Mouse (Mus musculus): ENCODE measurements around the gene Rbm43.
"Not testable (repeated sequence)": the region's sequence is repeated elsewhere in the genome, so short reads cannot be mapped to it uniquely, and the experiment has no call there.

The Rbm43 gene

GRCm38 (mm10) chr2:51914944-51915680, 19.9 kb downstream of the Rbm43 start:
- in situ Hi-C loops (cut with MboI, MseI) = loop anchor here (10.0 kb wide), 1 partner anchor 1070 kb away; no protein-coding TSS in a partner anchor

DNA sequence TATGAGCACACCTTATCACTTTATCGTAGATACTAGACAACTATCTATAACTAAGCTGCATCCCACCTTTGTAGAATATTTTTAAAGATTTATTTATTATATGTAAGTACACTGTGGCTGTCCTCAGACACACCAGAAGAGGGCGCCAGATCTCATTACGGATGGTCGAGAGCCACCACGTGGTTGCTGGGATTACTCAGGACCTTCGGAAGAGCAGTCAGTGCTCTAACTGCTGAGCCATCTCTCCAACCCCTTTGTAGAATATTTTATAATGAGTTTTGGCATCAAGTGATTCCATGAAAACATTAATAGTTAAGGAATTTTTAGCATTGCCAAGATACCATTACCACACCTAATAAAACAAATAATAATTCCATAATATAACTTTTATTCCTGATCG, 20.4 kb downstream of the Rbm43 start:
- in situ Hi-C loops (cut with MboI, MseI) = loop anchor here (10.0 kb wide), 1 partner anchor 1070 kb away; no protein-coding TSS in a partner anchor

- in situ Hi-C loops (cut with MboI, MseI) = loop anchor here (10.0 kb wide), 1 partner anchor 1068 kb away; no protein-coding TSS in a partner anchor
Measured at GRCm38 (mm10) chr2:51912740-51913139, 22.2 kb downstream of the Rbm43 start.

DNA sequence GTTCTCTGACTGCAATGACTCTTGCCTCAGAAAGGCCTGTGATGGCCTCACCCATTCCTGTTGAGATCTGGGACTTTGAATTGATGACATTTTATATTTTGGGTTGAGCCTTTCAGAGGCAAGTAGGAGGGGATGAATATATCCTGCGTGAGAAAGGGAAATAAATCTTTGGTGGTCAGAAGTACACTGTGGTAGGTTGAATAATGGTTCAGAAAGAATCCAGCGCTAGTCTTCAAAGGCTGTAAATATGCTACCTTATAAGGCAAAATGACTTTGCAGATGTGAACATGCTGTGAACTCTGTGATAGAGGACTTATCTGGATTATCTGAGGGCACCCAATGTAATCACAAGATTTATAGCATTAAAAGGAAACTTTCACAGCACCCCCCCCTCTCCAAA, 23.1 kb downstream of the Rbm43 start:
- in situ Hi-C loops (cut with MboI, MseI) = loop anchor here (10.0 kb wide), 1 partner anchor 1067 kb away; no protein-coding TSS in a partner anchor

DNA sequence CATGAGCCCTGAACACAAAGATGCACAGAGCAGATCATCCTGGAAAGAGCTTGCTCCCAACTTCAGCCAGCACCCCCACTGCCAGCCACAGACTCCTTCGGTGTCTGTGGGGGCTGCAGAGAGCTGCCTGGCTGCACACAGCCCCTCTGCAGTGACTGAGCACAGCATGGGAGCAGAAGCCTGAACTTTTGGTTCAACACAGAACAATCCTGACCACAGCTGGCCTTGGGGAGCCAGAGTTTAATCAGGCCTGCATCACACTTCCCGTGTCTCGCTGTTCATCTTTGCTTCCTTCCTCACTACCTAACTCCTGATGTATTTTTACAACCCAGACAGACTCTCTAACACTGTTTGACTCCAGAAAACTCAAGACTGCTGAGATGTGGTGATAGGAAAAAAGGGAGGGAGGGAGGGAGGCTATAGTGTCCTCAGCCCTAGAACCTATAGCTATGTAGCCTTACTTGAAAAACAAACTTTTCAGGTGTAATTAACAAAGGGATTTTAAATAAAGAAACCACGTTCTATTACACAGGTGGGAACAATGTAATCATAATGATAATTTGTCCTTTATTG, 27.3 kb downstream of the Rbm43 start:
- in situ Hi-C loops (cut with MboI, MseI) = loop anchor here (5.0 to 10.0 kb wide), 2 partner anchors 365 to 1983 kb away; no protein-coding TSS in a partner anchor

- in situ Hi-C loops (cut with MboI, MseI) = loop anchor here (5.0 to 10.0 kb wide), 2 partner anchors 363 to 1981 kb away; no protein-coding TSS in a partner anchor
Measured at GRCm38 (mm10) chr2:51905637-51906036, 29.3 kb downstream of the Rbm43 start.

- in situ Hi-C loops (cut with MboI, MseI) = no loop called here
Measured at GRCm38 (mm10) chr2:51892411-51892901, 42.5 kb downstream of the Rbm43 start.

GRCm38 (mm10) chr2:51890961-51891360, 44.0 kb downstream of the Rbm43 start:
- in situ Hi-C loops (cut with MboI, MseI) = no loop called here

DNA sequence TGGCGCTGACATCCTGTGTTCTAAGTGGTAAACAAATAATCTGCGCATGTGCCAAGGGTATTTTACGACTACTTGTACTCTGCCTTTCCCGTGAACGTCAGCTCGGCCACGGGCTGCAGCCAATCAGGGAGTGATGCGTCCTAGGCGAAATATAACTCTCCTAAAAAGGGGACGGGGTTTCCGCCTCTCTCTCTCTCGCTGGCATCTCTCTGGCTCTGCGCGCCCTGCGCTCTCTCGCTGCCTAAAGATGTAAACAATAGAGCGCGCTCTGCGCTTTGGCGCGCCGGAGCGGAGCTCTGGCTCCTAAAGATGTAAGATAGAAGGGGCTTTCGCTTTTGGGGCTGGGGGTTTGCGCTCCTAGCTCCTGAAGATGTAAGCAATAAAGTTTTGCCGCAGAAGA, 44.8 kb downstream of the Rbm43 start:
- in situ Hi-C loops (cut with MboI, MseI) = not testable (repeated sequence)

- in situ Hi-C loops (cut with MboI, MseI) = no loop called here
Measured at GRCm38 (mm10) chr2:51880143-51880542, 54.8 kb downstream of the Rbm43 start.
